Mouse (Mus musculus): ENCODE data around the gene Klrb1b.
"Not testable (repeated sequence)": the region's sequence is repeated elsewhere in the genome, so short reads cannot be mapped to it uniquely, and the experiment has no call there.

The Klrb1b gene

DNA sequence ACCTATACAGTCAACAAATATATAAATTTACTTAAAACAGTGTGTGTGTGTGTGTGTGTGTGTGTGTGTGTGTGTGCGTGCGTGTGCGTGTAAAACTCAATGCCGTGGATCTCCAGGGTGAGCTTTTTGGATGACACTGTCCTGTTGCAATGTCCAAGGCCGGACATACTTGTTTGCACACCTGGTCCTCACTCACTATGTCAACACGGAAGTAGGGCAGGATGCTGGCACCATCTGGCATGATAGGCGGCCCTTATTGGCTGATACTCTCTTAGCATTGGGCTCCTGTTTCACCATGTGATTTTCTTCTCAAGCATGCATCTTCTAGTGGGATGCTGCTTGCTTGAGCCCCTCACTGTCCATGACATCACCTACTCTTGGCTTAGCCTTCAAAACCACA, 13.8 kb upstream of the Klrb1b start:
- DNase-seq = peak in 1 of 2 experiments; percentile 35

DNA sequence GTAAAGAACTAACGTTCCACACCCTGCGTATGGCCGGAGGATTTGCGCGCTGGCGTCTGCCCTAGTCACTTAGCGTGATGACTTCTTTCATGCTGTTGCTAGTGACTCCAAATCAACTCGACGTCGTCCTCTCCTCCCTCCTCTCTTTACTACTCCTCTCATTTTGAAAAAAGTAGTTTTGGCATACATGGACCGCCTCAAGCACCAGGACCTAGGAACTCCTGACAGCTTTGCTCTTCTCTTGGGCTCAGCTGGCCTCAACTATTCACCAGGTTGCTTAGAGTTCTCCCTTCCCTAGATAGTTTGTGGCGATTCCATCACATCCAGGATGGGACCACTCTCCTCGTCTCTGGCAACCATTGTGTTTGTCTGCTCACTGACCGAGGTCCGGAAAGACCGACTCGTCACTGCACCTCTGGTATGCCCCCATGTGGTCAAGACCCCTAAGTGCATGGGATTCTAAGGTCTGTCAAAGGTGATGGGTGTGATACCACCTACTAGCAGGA, 13.2 kb upstream of the Klrb1b start:
- peak; percentile 86 to 87 for DNase-seq

DNA sequence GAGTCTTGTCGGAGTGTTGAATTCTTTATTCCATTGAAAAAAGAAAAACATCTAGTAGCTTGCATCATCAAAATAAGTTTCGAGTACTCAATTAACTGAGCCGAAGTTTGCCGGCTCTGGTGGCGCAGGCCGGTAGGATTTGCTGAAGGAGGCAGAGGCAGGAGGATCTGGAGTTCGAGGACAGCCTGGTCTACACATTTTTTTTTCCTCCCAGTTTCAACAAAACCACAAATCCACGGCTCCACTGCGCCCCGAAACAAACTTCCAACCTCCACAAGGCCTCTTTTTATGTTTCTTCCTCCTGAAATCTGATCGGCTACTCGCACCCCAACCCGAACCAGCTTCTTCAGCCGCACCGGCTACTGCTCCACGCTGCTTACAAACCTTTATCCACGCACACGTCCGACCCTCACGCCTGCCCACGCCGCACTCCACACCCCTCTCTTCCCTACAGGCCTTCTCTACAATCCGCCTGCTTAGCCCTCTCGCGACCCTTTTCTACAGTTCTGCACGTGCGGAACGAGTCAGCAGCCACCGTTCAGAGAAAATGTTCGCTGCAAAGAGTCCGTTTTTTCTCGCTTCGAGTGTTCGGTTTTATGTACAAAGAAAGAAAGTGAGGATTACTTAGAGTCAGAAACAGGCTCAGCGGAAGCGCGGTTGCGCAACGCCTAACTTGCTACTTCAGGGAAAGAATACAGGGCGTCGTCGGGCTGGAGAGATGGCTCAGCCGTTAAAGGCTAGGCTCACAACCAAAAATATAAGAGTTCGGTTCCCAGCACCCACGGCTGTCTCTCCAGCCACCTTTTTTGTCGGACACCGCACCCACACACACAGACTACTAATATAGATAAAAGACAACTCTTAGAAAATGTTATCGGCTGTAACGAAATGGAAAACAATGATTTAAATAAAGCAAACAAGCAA, 12.5 kb upstream of the Klrb1b start:
- DNase-seq = peak; percentile 75 to 86

DNA sequence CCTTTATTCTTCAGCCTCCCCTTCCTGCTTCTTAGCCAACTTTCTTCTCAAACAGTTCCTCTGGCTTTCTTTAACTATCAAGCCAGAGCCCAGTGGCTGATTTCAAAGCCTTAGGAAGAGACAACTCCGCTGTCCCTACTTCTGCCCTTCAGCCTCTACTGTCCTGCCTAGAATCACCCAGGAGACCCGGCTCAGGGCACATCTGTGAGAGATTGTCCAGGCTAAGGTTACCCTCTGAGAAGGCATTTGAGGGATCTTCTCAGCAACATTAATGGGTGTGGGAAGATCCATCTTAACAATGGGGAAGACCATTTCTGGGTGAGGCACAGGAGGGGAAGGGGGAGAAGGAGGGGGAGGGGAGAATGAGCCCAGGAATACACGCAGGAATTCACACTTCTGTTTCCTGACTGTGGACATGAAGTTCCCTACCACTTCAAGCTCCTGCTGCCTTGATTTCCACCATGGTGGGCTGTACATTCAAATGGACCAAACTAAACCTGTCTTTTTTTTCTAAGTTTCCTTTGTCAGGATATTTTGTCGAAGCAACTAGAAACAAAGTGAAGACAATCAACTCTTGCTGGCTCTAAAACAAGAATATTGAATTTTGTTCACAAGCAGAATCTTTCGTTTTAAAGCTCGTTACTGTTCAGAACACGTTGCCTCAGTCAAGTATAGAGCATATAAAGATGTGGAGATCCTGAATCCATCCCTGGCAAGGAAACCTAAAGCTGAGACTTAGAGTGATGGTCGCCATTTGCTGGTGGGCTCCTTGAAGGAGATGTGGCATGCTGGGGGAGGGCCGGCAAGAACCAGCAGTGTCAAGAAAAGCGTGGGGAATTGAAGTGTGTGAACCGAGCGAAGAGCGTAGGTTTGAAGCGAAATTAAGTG, 11.6 kb upstream of the Klrb1b start:
- DNase-seq = peak; percentile 25 to 29

DNA sequence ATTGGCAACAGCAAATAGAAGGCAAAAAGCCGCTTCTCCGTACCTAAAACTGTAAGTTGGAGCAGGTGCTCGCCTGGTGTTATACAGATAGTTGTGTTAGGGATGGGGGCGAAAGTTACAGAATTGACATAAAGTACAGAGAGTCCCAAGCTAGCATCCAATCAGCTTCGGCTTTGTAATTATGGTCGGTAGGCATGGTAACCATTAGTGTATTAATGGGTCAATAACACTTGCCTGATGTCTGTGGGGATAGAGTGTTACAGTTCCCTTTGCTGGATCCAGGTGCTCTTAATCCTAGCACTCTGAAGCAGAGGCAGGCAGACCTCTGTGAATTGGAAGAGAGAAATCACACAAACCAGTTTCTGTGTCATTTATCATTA, 10.8 kb upstream of the Klrb1b start:
- no peak for DNase-seq

DNA sequence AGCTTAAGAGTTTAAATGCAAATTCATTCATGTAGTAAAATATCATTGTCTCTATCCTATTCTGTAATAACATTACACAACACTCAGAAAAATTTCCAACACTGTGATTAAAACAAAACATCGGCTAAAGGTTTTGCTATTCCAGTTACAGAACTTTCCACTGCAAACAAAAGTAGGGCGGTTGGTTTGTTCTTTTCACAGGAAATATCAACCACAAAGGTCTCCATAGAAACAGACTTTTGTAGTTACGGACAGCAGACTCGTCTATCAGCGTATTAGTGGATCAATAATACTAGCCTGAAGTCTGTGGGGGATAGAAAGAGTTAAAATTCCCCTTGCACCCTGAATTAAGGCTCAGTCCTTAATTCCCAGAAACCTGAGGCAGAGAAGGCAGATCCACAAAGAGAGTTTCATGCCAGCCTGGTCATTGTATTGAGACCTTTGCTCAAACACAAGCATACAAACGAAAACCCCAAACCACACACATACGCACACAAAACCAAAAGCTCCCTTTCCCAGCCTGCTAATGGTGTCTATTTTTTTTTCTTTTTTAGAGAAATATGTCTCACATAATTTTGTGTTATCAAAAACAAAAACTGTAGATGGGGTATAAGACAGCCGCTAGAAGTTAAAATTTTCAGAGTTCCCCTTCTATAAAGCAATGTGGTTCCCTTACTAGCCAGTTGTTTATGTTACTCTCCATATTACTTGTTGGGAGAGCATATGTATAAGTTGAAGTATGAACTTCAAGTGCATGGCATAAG, 10.2 kb upstream of the Klrb1b start:
- DNase-seq = no peak

DNA sequence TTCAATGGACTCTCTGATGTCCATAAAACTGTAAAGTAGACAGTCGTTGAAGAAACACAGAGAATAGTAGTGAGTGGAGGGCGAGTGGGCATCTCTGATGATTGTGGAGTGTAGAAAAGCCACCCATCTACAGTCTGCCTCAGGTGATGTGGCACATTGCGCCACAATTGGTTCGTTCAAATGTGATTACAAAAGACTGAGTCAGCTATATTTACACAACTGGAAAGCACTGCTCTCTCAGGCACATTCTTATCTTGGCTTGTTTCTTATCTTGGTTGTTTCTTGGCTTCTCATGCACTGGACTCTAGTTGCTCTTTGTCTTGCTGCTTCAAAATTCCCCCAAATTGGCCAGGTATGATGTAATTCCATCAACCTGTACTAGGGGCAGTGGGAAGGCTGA, 9.4 kb upstream of the Klrb1b start:
- DNase-seq = no peak

DNA sequence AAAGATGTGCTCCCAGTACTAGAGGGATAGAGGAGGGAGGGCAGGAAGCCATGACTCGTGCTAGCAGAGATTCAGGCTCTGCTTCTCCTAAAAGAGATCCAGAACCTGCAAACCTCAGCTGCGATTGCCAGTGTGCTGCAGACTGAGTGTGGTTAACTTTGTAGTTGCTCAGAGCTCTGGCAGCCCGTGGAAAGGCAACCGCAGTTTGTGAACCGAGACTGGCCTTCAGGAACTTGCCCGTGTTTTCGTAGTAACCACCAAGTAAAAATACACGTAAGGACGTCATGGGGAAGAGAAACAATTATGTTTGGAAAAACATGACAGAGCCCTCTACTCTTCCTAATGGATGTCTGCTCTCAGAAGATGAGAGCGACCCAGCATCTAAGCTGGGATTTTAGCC, 6.9 kb upstream of the Klrb1b start:
- no peak for DNase-seq

DNA sequence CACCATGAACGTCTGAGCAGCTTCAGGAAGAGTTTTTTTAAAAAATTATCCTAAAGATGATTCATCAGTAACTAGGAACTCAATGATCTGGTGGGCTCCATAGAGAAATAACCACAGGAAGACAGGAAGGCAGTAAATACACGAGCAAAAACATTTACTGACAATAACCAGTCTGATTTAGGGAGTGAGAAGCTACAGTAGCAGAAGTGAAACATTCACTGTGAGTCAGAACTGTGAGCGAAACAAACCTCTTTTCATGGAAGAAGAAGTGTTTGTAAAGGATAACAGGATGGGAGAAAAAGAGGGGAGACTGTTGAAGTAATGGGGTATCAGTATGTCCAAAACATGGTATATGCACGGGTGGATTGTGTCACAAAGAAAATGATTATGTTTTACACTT, 3.7 kb upstream of the Klrb1b start:
- DNase-seq = no peak

DNA sequence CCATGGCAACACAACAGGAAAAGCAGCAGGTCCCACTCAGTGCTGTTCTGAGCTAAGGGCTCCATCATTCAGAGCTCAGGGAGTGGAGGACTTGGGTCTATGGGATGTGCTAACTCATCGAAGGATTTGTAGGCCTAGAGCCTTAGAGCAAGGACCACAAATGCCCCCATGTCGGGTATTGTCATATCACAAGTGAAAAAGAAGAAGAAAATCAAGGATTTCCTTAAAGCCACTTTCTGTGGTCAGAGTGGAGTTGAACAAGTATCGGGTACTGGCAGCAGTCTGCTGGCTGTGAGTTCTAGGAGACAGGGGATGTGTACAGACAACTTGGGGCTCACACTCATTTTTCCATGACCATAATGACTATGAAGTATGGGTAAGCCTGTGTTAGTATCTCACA, 650 bp upstream of the Klrb1b start:
- DNase-seq = no peak

DNA sequence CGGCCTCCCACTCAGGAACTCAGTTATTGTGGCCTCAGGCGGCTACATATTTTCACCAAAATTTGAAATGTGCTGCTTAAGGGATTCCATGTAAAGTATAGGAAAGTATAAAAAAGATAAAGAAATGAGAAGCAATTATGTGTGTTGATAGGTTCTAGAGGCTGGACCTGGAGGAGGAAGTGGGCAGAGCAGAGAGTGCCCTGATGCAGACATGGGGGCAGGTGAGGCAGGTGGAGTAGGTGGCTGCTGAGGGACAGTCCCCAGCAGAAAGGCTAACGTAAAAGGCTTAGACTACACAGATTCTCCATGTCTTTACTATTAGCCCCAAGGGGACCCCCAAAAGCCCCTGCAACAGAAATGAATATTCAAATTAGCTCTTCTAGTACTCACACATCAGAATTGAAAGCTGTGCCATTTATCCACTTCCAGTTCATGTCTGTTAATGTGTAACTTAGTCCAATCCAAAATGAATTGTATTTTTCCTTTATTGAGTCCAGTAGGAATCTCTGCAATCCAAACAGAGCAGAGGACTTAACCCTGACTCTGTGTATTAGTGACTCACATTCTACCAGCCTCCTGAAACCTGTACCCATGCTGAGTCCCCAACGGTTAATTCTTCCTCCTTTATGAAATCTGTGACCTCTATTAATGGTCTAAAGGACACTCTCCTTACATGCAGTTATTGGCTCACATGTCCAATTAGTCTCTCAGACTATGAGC, 7.9 kb downstream of the Klrb1b start:
- no peak for DNase-seq

DNA sequence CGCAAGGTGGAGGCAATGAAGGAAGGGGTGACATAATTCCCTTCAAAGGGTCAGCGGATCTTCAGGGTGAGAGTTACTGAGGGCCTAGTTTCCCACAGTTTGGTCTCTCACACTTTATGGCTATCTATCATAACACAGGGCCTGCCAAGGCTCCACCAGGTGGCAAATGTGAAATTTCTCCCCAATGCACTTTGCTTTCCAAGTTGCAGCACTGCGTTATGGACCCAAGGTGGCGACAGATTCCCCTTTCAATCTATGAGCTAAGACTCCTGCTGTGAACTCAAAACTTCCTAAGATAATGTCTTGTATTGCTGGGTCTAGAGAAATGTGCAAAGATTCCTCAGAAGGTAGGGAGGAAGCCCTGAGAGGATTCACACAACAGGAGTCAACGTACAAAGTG, 17.6 kb downstream of the Klrb1b start:
- DNase-seq = no peak

DNA sequence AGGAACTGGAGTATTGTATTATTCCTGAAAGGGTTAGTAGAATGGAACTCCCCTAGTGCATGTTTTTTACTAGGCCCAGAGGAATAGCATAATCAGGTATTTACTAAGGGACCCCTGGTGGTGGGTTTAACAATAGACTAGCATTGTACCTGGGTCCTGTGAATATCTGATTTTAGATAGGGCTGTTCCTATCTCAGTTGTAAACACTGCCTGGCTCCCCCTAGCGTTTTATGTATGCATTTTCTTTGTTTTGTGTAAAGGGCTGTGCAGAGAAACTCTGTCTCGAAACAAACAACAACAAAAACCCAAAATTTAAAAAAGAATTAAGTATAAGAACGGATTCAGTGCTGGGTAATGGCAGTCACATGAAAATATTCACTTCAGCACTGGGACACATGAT, 19.1 kb downstream of the Klrb1b start:
- DNase-seq = no peak

DNA sequence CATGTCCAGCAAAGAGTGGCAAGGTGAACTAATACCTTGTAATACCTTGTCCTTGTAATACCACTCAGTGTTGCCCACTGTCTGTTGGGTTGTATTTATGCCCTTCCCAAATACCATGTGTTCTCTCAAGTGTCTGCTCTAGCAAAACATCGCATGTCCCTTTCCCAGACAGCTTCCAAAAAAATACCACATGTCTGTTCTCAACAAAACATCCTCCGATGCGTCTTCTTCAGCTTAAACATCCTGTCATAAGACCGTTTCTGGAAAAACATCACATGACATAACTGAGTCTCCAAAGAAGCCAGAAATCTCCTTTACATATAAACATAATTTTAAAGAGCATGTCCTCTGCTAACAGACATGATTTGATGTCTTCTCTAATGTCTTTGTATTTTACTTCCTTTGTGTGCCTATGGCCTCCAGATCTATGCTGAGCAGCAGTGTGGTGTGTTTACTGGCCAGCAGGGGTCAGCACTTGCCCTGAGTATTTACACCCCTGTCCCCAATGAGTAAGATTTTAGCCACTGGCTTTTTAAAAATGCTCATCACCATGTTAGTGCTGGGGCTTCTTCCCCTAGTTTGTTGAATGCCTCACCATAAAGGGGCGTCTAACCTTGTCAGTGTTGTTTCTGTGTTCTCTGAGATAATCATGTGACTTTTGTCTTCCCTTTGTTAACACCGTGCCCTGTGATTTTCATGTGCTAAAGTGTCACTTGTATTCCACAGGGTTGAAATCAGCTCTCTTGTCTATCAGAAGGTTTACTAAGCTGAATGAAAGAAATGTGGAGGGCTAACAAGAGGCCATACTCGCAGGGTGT, 21.1 kb downstream of the Klrb1b start:
- DNase-seq = peak; percentile 67 to 70

DNA sequence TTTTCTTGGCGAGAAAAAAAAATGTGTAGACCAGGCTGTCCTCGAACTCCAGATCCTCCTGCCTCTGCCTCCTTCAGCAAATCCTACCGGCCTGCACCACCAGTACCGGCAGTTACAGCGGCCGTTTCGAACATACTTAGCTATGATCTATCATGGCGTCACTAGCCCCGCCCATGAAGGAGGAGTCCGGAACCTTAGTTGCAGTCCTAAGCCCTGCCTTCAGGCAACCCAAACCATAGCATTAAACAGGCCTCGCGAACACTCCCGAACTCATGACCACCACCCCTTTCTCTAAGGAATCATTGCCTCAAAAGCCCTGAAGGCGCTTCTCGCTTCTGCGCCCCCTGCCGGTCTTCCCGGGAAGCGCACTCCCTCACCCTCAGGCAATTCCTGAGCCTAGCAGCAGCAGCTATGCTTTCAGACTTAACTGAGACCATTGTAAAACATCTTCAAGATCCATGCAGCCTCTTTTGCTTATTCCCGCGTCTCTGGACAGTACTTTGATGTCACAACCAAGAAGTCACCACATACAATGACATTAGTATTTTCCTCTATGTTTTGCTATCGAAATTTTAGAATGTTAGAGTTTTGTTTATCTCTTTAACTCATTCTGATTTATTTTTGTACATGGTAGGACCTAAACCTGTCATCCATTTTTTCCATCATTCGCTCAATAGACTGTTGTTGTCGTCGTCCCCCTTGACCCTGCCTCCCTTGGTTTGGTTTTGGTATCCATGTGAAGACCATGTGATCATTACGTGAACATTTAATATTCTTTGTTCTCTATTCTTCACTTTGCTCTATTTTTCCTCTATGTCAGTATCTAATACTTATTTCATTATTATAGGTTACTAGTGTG, 22.9 kb downstream of the Klrb1b start:
- DNase-seq = peak; percentile 96 to 97

DNA sequence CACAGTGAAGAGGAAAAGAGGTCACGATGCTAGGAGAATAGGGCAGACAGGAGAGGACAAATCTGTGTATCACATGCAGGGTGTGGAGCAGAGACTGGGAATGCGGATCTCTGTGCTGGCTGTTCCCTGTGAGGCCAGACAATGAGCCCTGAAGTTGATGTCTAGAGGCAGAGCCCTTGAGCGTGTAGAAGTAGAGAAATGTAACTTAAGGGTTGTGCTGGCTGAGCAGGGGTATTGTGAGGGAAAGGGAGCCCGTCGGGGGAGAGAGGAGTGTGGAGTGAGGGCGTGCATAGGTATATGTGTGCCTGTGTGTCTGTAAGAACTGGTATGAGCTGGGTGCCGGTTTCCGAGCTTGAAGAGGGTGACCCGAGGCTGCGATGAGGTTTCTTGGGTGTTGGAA, 23.6 kb downstream of the Klrb1b start:
- DNase-seq = peak in 1 of 2 experiments; percentile 65

DNA sequence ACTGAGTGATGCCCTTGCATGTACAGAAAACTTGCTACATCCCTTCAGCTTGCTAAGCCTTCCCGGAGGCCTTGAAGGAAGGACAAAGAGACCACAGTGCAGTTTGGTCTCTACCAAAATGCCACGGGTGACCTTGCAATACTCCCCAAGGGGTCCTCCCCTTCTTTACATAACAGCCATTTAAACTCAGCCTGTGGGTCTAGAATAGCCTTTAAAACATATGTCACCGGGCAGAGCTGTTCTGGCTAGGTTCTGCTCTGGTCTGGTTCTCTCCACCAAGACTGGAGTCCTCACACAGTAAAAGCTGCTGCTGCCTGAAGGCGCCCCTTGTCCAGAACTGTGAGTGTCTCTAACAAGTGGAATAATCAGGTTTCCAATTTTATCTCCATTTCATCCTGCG, 25.4 kb downstream of the Klrb1b start:
- not testable (repeated sequence) for DNase-seq

DNA sequence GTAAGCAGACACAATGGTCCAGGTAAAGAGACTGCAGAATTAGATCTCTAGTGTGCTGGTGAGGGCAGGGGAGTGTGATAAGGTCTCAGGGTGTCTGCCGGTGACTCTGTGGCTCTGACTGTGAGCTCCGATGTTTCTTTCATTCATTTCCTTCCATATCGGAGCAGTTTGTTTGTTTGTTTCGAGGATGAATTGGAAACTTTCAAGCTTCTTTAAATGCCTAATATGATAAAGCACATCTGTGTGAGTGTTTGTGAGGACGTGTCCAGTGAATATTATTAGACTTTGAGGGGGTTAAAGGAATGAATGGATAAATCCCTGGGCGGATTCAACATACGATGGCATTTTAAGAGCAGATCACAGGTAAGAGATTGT, 26.2 kb downstream of the Klrb1b start:
- DNase-seq = no peak

DNA sequence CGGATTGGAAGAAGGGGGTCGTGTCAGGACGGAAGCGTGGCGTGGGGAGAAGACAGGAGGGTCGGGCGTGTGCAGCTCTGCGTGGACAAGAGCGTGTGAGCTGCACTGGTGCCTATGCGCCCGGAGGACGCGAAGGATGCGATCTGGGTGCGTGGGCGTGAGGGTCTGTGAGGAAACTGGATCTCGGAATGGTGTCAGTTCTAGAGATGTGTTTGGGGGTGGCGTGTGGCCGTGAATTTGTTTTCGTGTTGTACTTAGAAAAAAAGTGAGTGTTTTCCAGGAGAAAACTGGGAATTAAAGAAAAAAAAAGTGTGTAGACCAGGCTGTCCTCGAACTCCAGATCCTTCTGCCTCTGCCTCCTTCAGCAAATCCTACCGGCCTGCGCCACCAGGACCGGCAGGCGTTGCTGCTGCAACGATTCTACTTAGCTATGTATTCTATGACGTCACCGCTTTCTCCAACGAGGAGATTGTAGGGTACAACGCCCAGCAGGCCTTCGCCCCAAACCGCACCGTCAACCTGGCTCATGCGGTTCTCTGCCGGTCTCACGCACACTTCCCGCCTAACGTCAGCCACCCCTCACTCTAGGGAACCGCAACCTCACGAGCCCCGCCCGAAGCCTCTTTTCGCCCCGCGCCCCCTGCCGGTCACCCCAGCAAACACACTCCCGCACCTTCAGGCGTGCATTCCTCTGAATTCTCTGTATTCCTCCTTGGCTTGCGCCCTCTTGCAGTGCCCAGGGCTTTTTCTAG, 26.8 kb downstream of the Klrb1b start:
- DNase-seq = peak; percentile 84 to 88

DNA sequence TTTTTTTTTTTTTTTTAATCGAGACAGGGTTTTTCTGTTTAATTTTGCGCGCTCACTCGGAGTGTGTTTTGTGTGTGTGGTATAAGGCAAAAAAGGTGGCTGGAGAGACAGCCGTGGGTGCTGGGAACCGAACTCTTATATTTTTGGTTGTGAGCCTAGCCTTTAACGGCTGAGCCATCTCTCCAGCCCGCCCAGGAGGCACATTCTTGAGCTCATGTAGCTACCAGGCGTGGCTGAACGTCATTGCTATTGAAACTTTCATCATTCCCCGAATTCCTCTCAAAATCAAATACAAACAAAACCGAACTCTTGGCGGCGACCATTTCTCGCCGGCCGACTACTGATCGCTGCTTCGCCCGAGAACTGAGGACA, 27.4 kb downstream of the Klrb1b start:
- DNase-seq = peak; percentile 66 to 81

Data from cerebellum, adult 18-20 months (tissue).